Mouse (Mus musculus) bone marrow macrophage, adult 2 months (primary cell): ENCODE measurements around the gene Gipc1.

Source experiments
- CTCF ChIP-seq: IDR thresholded peaks from 2 replicates; pipeline ENCODE4 v1.5.1; 2012; ENCODE audit warnings: low read depth, mild to moderate bottlenecking, low read length, moderate library complexity
- POLR2A ChIP-seq: IDR thresholded peaks from 2 replicates; pipeline ENCODE4 v1.6.1; 2012; ENCODE audit warnings: mild to moderate bottlenecking, low read depth, low read length, borderline replicate concordance

DNA sequence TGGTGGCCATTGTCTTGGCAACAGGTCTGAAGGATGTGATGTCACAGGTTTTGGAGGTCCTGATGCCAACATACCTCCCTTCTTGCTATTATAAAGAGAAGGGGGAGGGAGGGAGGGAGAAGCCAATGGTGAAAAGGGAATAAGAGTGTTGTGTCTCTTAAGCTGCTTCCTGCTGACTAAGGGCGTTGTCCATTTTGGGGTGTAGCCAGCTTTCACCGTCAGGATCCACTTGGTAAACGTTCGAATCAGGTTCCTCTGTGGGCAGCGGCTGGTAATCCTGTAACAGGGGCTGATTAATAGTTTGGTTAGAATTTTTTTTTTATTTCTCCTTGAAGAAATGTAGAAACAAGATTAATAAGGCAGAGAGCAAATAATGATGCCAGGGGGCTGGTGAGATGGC is 12.8 kb upstream of the Gipc1 start:
- TF ChIP-seq CTCF: no peak
- no peak for TF ChIP-seq POLR2A
